Mouse (Mus musculus): Measurements from ENCODE around the gene Rpp38.
A peak's percentile ranks its signal among the peaks of the same experiment; 100 is the strongest.

The Rpp38 gene

GRCm38 (mm10) chr2:3332484-3333242, at the start of gene Rpp38:
Gene Rpp38 (minus strand): TSS chr2:3332643.
- DNase-seq (ENCODE audit: low spot score) = peak; percentile 99

- no peak for DNase-seq (ENCODE audit: low spot score)
Observed at GRCm38 (mm10) chr2:3365127-3365526, 32.7 kb upstream of the Rpp38 start.

GRCm38 (mm10) chr2:3361067-3361466, 28.6 kb upstream of the Rpp38 start:
- DNase-seq (ENCODE audit: low spot score) = no peak

DNA sequence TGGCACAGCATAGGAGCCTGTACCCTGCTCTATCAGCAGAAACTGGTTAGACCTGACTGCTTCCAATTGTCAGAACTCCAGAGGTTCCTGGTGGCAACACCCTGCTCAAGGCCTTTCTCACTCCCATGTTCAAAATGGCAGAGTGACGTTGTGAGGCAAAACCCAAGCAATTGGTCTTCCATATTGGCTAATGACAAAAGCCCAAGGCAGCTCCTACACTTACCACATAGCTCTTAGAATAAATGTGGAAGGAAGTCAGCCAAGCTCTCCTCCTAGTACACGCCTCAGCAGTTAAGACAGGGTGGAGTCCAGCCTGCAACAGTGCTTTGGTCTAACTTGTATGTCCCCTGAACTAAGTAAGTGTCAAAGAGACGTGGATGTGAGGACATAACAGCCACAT, 25.4 kb upstream of the Rpp38 start:
- DNase-seq (ENCODE audit: low spot score) = no peak

DNA sequence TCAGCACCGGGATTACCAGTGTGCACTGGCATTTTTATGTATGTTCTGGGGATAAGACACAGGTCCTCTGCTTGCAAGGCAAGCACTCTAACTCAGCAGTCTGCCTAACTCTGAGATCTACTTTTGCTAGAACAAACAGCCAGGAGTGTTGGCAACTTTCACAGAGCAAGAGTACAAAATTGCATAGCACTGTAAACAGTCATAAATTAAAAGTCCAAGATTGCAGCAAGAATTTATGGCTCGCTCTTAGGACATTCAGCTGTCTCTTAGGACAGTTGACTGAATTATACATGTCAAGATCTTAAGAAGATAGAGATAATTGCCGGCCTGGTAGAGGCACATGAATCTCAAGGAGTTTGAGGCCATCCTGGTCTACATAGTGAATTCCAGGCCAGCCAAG, 23.9 kb upstream of the Rpp38 start:
- no peak for DNase-seq (ENCODE audit: low spot score)

GRCm38 (mm10) chr2:3355793-3356192, 23.4 kb upstream of the Rpp38 start:
- DNase-seq (ENCODE audit: low spot score) = no peak

DNA sequence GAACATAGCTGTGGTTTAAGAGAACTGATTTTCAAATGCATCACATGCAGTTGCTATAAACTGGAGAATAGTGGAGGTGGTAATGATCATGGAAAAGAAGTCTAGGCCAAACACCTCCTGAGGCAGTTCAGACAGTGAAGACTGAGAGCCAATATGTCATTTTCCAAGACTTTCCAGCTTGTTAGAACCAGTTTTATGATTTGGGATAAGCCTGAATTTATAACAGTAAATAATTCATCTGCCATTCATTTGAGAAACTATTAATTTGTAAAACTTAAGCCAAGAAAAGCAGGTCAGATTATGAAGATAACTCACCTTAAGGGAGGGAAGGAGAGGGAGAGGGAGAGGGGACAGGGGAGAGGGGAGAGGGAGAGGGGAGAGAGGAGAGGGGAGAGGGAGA, 20.7 kb upstream of the Rpp38 start:
- DNase-seq (ENCODE audit: low spot score) = no peak

DNA sequence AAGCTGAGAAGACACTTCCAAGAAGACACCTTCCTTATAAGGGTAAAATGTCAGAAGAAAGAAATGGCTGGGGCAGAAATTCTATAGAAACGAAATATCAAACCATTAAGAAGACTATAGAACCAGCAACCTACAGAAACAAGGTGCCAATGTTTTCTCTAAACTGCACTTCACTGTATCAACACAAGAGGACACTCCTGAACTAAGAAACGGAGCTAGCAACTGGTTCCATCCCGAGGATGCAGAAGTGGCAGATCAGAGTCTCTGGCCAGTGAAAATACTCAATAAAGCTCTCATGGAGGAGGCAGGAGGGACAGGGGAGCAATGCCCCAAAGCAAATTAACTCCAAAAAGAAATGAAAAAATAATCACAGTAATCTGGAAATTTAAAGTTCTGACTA, 16.5 kb upstream of the Rpp38 start:
- peak; percentile 64 for DNase-seq (ENCODE audit: low spot score)

GRCm38 (mm10) chr2:3348422-3348821, 16.0 kb upstream of the Rpp38 start:
- DNase-seq (ENCODE audit: low spot score) = no peak

GRCm38 (mm10) chr2:3335611-3336301, 3.3 kb upstream of the Rpp38 start, which contains the start of gene Acbd7:
Gene Acbd7 (plus strand): TSS chr2:3336168.
- DNase-seq (ENCODE audit: low spot score) = peak; percentile 78

DNA sequence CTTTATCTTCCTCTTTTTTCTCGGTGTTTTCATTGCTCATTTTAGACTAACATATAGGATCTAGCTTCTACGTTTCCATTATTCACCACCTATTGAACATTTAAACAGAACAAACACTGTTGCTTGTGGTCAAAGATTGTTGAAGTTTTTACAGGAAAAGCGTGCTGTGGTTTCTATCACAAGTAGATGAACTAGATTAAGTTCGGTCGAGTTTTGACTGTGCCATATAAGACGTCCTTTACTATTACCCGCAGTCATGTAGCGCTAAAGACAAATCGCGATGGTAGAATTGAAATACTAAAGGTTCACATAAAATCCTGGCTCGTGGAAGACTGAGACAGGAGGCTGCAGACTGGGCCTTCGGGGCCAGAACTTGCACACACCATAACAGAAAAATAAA, 1.3 kb upstream of the Rpp38 start:
- DNase-seq (ENCODE audit: low spot score) = no peak

DNA sequence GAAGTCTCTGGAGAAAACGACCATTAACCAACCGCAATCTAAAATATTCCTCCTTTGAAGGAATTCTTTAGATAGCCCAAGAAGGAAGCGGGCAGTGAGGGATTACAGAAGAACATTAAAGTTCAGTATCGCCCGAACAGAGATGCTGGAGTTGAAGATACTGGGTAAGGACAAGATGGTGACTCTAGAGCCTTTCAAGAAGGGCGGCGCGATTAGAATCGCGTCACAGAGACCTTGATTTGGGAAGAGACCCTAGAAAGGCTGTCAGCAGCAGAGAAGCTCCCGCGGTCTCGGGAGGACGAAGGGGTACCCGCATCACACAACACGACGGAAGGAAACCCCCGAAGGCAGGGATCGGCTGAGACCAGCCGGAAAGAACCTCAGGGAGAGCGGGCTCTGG, 387 bp downstream of the Rpp38 start:
- peak; percentile 60 for DNase-seq (ENCODE audit: low spot score)

DNA sequence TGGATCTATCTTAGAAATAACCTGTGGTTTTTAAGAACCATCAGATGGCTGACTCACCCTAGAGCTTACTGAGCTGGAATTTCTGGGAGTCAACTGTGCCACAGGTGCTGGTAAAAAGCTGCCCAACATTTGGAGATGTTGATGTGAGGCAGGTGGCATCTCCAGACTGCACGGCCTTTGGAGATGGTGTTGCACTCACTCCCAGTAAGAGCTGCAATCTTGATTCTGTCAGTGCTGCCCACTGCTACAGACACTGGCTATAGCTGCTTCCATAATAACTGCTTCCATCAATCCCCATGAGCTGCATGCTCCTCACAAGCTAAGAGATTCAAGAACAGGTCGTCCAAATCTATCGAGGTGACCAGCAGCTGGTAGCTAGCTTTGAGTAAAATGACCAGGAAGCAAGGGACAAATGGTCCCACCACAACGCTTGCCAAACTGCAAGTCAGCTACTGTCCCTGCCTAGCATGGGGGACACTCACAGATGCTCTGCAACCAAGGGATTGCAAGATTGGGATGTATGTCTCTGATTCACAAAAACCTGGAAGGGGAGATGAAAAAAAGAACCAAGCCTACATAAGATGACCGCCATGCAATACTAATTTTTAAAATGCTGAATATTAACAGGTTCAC, 1.3 kb downstream of the Rpp38 start:
- no peak for DNase-seq (ENCODE audit: low spot score)

GRCm38 (mm10) chr2:3327351-3327750, 5.1 kb downstream of the Rpp38 start:
- DNase-seq (ENCODE audit: low spot score) = peak; percentile 52

- DNase-seq (ENCODE audit: low spot score) = no peak
Observed at GRCm38 (mm10) chr2:3326547-3326946, 5.9 kb downstream of the Rpp38 start.

GRCm38 (mm10) chr2:3324381-3325130, 7.9 kb downstream of the Rpp38 start:
- DNase-seq (ENCODE audit: low spot score) = no peak

DNA sequence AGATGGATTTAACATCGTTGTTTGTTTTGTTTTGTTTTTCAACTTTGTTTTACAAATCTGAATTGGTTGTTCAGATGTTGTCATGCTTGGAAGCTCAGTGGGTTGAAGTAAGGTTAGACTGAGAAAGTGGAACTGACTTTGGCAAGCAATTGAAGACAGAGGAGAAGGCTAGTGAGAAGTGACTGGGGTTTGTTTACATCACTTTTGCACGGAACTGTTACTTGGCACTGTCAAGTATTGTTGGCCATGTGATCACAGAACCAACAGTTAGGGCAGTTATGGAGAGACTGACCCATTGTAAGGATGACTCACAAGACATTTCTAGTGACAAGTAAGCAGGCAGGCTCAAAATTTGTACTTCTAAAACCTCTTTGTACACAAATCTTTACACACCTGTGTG, 9.3 kb downstream of the Rpp38 start:
- DNase-seq (ENCODE audit: low spot score) = no peak

- DNase-seq (ENCODE audit: low spot score) = no peak
Observed at GRCm38 (mm10) chr2:3305426-3306025, 26.9 kb downstream of the Rpp38 start.

- DNase-seq (ENCODE audit: low spot score) = no peak
Observed at GRCm38 (mm10) chr2:3295826-3296225, 36.6 kb downstream of the Rpp38 start.

GRCm38 (mm10) chr2:3292170-3292569, 40.3 kb downstream of the Rpp38 start:
- no peak for DNase-seq (ENCODE audit: low spot score)

DNA sequence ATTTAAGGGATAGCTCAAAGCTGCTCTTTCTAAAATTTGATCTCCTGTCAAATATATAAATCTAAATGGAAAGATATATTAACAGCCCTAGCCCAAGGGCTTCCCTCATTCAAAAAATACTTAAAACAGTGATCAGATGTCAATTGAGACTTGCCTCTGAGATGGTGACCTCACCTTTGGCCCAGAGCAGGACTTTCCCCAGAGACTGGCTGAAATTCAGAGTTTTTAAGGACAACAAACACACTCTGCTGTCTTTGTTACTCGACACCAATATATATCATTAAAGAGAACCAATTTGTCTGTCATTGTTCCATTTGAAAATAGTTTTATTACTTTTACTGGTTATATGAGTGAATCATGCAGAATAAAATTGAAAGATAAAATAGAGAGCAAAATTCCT, 42.9 kb downstream of the Rpp38 start:
- no peak for DNase-seq (ENCODE audit: low spot score)

- no peak for DNase-seq (ENCODE audit: low spot score)
Observed at GRCm38 (mm10) chr2:3286243-3286642, 46.2 kb downstream of the Rpp38 start.
